Mouse (Mus musculus) midbrain, embryonic 15.5 days (tissue): Measurements from ENCODE around the gene Gm9887. TPM values are rescaled to one million over a fixed set of nuclear protein-coding genes. Genes with fewer than 3 reads are reported as not detected.
"Not testable (repeated sequence)": the region's sequence is repeated elsewhere in the genome, so short reads cannot be mapped to it uniquely, and the experiment has no call there.

Experiments
- ATAC-seq: fragments of 200-750 bp; cut with Nextera tagmentation; replicated peaks from 2 replicates; pipeline ENCODE4 v1.8.0; 2017; ENCODE audit warnings: moderate TSS enrichment
- H3K27ac ChIP-seq: fragments of 300-500 bp; sonication (generic); 2 replicates; pipeline ENCODE4 v1.5.1; 2015; ENCODE audit warnings: mild to moderate bottlenecking, inconsistent platforms
- H3K27me3 ChIP-seq: fragments of 300-500 bp; sonication (generic); replicated peaks from 2 replicates; pipeline ENCODE4 v1.6.1; 2015; ENCODE audit warnings: inconsistent platforms
- H3K36me3 ChIP-seq: fragments of 300-500 bp; sonication (generic); replicated peaks from 2 replicates; pipeline ENCODE4 v1.6.1; 2015; ENCODE audit warnings: inconsistent platforms
- H3K4me1 ChIP-seq: fragments of 300-500 bp; sonication (generic); 2 replicates; pipeline ENCODE4 v1.6.1; 2015; ENCODE audit warnings: inconsistent platforms
- H3K4me2 ChIP-seq: fragments of 300-500 bp; sonication (generic); 2 replicates; pipeline ENCODE4 v1.6.1; 2015; ENCODE audit warnings: inconsistent platforms, mild to moderate bottlenecking, moderate library complexity
- H3K4me3 ChIP-seq: fragments of 300-500 bp; sonication (generic); 2 replicates; pipeline ENCODE4 v1.5.1; 2015; ENCODE audit warnings: mild to moderate bottlenecking, inconsistent platforms
- H3K9ac ChIP-seq: fragments of 300-500 bp; sonication (generic); 2 replicates; pipeline ENCODE4 v1.6.1; 2015; ENCODE audit warnings: mild to moderate bottlenecking, inconsistent platforms
- H3K9me3 ChIP-seq: fragments of 300-500 bp; sonication (generic); 2 replicates; pipeline ENCODE4 v1.6.1; 2016; ENCODE audit warnings: inconsistent platforms
- WGBS: fragments of 180-500 bp; shearing (Covaris S2); methylation state at CpG from one replicate; pipeline ENCODE4 v1.1.7; 2015; ENCODE audit warnings: mixed read lengths; 5-methylcytosine and 5-hydroxymethylcytosine counted together
- polyA plus RNA-seq: library from polyadenylated mRNA; unstranded; fragments of >200 nt; fragmentation: Nextera tagmentation; extraction: Ambion mirVana; gene quantifications from 2 replicates; pipeline ENCODE4 v1.2.1, GENCODE M21; 2015

Gene Gm9887
- polyA plus RNA-seq, 1 experiment from 2014 or later: 1.0 TPM

DNA sequence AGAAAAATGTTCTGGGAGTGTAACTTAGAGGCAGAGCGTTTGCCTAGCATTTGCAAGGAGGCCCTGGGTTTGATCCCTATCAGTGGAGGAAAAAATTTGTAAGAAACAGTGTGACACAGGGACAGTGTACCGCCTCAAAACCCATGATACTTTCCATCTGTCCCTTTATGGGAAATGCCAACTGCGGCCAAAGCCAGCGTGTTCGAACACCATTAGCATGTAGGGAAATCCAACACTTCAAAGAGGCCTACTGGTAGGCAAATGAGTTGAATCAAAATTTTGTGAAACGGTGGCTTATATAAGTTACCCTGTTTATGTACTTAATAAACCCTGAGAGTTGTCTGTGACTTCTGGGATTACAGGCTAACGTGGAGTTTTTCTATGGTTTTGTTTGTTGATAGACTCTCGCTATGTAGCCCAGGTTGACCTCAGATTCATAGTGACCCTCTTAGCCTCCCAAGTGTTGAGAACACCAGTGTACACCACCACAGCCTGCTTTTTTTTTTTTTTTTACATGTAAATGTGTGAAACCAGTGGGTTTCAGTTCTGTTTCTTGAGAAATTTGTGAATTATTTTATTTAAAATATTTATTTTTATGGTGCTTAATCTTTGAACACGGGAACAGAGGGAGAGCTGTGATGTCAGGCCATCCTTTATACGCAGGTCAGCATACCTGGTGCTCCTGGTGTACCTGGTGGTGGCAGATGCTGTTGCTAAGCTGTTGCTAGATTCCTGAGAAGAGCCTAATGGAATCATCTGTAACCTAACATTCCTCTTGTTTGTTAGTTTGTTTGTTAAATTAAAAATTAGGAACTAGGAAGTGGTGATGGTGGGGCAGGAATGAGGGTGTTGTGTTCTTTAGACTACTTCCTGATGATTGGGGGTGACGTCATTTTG, 6.5 kb upstream of the Gm9887 start:
- no peak overlapping the region for H3K4me3 ChIP-seq
- no peaks in the 10 kb centered on the region for H3K36me3 ChIP-seq
- H3K4me2 ChIP-seq: no peak overlapping the region
- no peak for ATAC-seq
- no peak overlapping the region for H3K9ac ChIP-seq
- H3K27me3 ChIP-seq: no peaks in the 10 kb centered on the region
- WGBS: 93% methylated on average over 11 of the region's 11 CpGs
- H3K9me3 ChIP-seq: no peaks in the 10 kb centered on the region
- H3K27ac ChIP-seq: no peak overlapping the region
- peaks cover 15% of the 10 kb centered on the region for H3K4me1 ChIP-seq

GRCm38 (mm10) chr12:69377636-69378035, 5.4 kb upstream of the Gm9887 start:
- not testable (repeated sequence) for H3K4me3 ChIP-seq, H3K27me3 ChIP-seq, H3K4me2 ChIP-seq, ATAC-seq, H3K36me3 ChIP-seq, H3K9ac ChIP-seq, H3K9me3 ChIP-seq, H3K27ac ChIP-seq
- WGBS: 94% methylated on average over 6 of the region's 6 CpGs
- peaks cover 26% of the 10 kb centered on the region for H3K4me1 ChIP-seq

GRCm38 (mm10) chr12:69377188-69377587, 4.9 kb upstream of the Gm9887 start:
- no peaks in the 10 kb centered on the region for H3K27me3 ChIP-seq

DNA sequence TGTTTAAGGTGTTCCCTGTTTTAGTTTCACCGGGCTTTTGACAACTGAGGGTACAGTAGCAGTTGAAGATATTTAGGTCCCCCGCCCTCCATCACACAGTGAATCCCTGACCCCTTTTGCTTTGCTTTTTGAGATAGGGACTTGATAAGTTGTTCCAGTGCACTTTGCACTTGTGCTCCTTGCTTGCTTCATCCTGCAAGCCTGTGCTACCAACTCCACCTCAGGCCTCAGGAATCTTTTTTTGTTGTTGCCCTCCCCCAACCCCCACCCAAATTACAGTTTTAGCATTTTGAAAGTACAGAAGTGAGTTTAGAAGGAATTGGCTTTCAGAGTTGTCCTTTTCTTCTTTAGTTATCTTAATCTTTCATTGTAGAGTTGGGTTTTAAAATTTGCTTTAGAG, 3.9 kb upstream of the Gm9887 start:
- Histone ChIP-seq H3K27ac (no peak overlapping the region), H3K27me3 (no peaks in the 10 kb centered on the region), H3K4me2 (no peak overlapping the region), H3K4me3 (no peak overlapping the region), H3K4me1 (peaks cover 28% of the 10 kb centered on the region), H3K9ac (no peak overlapping the region), H3K9me3 (no peaks in the 10 kb centered on the region), H3K36me3 (no peaks in the 10 kb centered on the region)
- 94% methylated on average over 2 of the region's 2 CpGs for WGBS
- no peak for ATAC-seq

More at GRCm38 (mm10) chr12:69377188-69377587, 4.9 kb upstream of the Gm9887 start:
- Histone ChIP-seq H3K36me3 (no peaks in the 10 kb centered on the region), H3K4me2 (no peak overlapping the region), H3K27ac (no peak overlapping the region), H3K9me3 (no peaks in the 10 kb centered on the region), H3K9ac (no peak overlapping the region), H3K4me3 (no peak overlapping the region), H3K4me1 (peaks cover 26% of the 10 kb centered on the region)
- WGBS: 95% methylated on average over 1 of the region's 1 CpGs
- no peak for ATAC-seq

- no peaks in the 10 kb centered on the region for H3K9me3 ChIP-seq
- no peak overlapping the region for H3K27ac ChIP-seq
- no peaks in the 10 kb centered on the region for H3K36me3 ChIP-seq
- peak overlapping the region; percentile 92 for H3K4me3 ChIP-seq
- no peak for ATAC-seq
- 42% methylated on average over 11 of the region's 11 CpGs for WGBS
- H3K4me2 ChIP-seq: peak overlapping the region; percentile 89
- no peaks in the 10 kb centered on the region for H3K27me3 ChIP-seq
- H3K4me1 ChIP-seq: peaks cover 31% of the 10 kb centered on the region
- H3K9ac ChIP-seq: no peak overlapping the region
These were observed 1.9 kb upstream of the Gm9887 start for GRCm38 (mm10) chr12:69373850-69374766.

DNA sequence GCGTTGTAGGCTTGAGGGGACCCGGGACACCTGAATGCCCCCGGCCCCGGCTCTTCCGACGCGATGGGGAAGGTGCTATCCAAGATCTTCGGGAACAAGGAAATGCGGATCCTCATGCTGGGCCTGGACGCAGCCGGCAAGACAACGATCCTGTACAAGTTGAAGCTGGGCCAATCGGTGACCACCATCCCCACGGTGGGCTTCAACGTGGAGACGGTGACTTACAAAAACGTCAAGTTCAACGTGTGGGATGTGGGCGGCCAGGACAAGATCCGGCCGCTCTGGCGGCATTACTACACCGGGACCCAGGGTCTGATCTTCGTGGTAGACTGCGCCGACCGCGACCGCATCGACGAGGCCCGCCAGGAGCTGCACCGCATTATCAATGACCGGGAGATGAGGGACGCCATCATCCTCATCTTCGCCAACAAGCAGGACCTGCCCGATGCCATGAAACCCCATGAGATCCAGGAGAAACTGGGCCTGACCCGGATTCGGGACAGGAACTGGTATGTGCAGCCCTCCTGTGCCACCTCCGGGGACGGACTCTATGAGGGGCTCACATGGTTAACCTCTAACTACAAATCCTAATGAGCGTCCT, 573 bp upstream of the Gm9887 start:
- Histone ChIP-seq H3K9me3 (no peaks in the 10 kb centered on the region), H3K36me3 (no peaks in the 10 kb centered on the region), H3K4me1 (peaks cover 31% of the 10 kb centered on the region), H3K9ac (peak overlapping the region; percentile 89), H3K4me3 (peak overlapping the region; percentile 92), H3K27me3 (no peaks in the 10 kb centered on the region), H3K27ac (peak overlapping the region; percentile 91), H3K4me2 (peak overlapping the region; percentile 89)
- peak; percentile 10 for ATAC-seq
- under 1% methylated on average over 42 of the region's 42 CpGs for WGBS

DNA sequence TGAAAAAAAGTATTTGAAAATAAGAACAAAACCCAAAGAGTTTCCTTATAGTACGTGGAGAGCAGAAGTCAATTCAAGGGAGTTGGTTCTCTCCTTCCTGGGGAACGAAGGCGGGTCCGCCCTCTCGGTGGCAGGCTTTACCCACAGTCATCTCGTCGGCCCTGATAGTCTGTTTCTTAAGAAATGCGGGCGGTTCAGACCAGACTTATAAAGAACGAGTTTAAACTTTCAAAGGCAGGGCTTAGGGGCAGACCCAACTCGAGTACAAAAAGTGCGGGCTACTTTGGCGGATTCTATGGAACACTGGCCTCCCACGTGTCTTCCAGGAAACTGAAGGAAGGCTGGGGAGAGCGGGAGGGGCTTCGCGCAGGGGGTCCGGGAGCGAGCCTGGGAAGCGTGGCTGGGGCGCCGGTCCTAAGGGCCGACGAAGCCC, 821 bp downstream of the Gm9887 start:
- under 1% methylated on average over 24 of the region's 24 CpGs for WGBS
- H3K9me3 ChIP-seq: no peaks in the 10 kb centered on the region
- H3K4me2 ChIP-seq: peak overlapping the region; percentile 89
- peak; percentile 92 for ATAC-seq
- H3K36me3 ChIP-seq: no peaks in the 10 kb centered on the region
- peak overlapping the region; percentile 91 for H3K27ac ChIP-seq
- no peaks in the 10 kb centered on the region for H3K27me3 ChIP-seq
- peak overlapping the region; percentile 92 for H3K4me3 ChIP-seq
- H3K4me1 ChIP-seq: peaks cover 31% of the 10 kb centered on the region
- peak overlapping the region; percentile 62 for H3K9ac ChIP-seq

DNA sequence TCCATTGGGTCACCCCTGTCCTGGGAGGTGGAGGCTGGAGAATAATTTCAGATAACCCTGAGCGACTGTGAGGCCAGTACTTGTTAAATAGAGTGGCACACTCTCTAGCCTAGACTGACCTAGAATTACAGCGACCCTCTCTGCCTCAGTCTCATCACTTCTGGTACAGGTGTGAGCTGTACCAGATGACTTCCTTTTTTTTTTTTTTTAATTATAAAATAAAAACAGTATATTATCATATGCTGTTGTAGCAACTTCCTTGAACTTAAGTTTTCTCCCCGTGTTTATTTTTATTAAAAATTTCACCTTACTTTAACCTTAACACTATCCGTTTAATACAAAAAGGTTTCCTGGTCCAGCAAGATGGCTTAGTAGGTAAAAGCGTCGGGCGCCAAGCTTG, 1.3 kb downstream of the Gm9887 start:
- H3K4me2 ChIP-seq: peak overlapping the region; percentile 89
- peaks cover 28% of the 10 kb centered on the region for H3K4me1 ChIP-seq
- ATAC-seq: no peak
- peak overlapping the region; percentile 92 for H3K4me3 ChIP-seq
- no peaks in the 10 kb centered on the region for H3K9me3 ChIP-seq
- 20% methylated on average over 7 of the region's 7 CpGs for WGBS
- H3K27ac ChIP-seq: peak overlapping the region; percentile 91
- peak overlapping the region; percentile 62 for H3K9ac ChIP-seq
- H3K36me3 ChIP-seq: no peaks in the 10 kb centered on the region
- H3K27me3 ChIP-seq: no peaks in the 10 kb centered on the region

DNA sequence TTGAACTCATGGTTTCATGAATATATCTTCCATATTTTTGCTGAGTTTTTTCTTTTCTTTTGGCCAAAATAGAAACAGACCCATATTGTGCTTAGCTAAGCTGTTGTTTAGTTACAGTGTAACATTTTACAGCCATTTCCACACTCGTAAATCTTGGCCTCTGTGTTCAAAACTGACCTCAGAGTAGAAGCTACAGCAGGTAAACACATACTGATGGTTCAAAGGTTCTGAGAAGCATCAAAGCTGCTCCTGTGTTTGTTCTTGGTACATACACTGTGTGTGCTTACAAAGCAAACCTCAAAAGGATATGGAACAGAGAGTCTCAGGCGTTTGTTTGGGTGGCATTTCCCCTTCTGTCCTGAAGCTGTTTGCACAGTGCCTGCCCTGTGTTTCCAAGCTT, 4.7 kb downstream of the Gm9887 start:
- Histone ChIP-seq H3K27ac (no peak overlapping the region), H3K4me2 (no peak overlapping the region), H3K4me1 (peaks cover 18% of the 10 kb centered on the region), H3K4me3 (no peak overlapping the region), H3K27me3 (no peaks in the 10 kb centered on the region), H3K9ac (no peak overlapping the region), H3K36me3 (no peaks in the 10 kb centered on the region), H3K9me3 (no peaks in the 10 kb centered on the region)
- no peak for ATAC-seq
- 69% methylated on average over 2 of the region's 2 CpGs for WGBS

DNA sequence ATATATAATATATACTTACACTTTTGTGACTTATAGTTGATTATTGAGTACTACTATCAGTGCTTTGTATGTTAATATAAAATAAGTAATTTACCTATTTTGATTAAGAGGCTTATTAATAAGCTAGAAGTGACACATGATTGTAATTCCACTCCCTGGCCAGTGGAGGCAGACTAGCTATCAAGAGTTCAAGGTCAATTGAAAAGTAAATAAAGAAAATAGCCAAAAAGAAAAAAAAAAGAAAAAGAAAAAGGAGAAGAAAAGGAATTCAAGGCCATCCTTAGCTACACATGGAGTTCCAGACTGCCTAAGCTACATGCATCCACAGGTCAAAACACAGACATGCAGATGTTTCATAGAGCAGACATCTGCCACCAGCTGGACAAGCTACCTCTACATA, 5.8 kb downstream of the Gm9887 start:
- Histone ChIP-seq H3K36me3 (no peaks in the 10 kb centered on the region), H3K27ac (no peak overlapping the region), H3K4me2 (no peak overlapping the region), H3K9me3 (no peaks in the 10 kb centered on the region), H3K4me1 (peaks cover 28% of the 10 kb centered on the region), H3K4me3 (no peak overlapping the region), H3K9ac (no peak overlapping the region), H3K27me3 (no peaks in the 10 kb centered on the region)
- no peak for ATAC-seq

DNA sequence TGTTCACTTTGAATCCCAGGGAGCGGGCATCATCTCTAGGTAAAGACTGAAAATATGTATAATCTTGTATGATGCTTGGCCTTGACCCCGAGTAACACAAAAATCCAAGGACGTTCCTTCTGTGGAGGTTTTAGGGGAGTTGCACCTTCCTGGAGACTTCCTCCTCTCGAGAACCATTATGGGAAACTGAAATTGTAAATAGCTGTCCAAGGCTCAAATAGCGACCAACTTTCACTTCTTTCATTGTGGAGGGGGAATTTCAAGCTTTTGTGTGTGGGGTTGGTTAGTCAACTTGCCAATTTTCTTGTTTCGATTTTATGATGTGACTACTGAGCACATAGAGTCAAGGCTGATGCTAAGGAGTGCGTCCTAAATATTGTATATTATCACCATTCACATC, 6.5 kb downstream of the Gm9887 start:
- Histone ChIP-seq H3K36me3 (no peaks in the 10 kb centered on the region), H3K27ac (no peak overlapping the region), H3K4me2 (no peak overlapping the region), H3K9me3 (no peaks in the 10 kb centered on the region), H3K9ac (no peak overlapping the region), H3K4me1 (peaks cover 23% of the 10 kb centered on the region), H3K4me3 (no peak overlapping the region), H3K27me3 (no peaks in the 10 kb centered on the region)
- 81% methylated on average over 7 of the region's 7 CpGs for WGBS
- no peak for ATAC-seq
